Mouse (Mus musculus): Measurements from ENCODE around the gene Polr2h. TPM values are rescaled to one million over a fixed set of nuclear protein-coding genes. Genes with fewer than 3 reads are reported as not detected.

The Polr2h gene
- polyA plus RNA-seq, 1 experiment: 60.5 TPM

DNA sequence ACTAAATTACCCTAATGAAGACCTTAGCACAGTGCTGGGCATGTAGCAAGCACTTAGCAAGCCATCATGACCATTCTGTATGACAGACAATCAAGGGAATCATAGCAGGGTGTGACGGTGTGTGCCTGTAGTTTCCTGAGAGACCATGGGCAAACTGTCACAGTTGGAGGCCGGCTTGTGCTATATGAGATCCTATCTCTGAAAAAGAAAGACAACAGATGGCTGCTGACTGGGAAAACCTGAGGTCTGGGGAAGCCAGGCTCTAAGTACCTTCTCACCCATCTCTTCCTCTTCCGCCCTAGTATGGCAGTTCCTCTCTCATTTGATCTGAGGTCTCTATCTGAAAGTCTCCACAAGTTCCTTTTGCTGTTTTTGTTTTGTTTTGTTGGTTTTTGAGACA lies 11.7 kb upstream of the Polr2h start:
- TF ChIP-seq MYOD1 (IDR thresholded peaks at IDR 0.05; ENCODE audit: control insufficient read depth in 1 of 3, insufficient read length in 2 of 3, low read depth in 2 of 3): no peak
- no peak for TF ChIP-seq CEBPB (IDR thresholded peaks at IDR 0.05; ENCODE audit: insufficient read depth, poor library complexity, severe bottlenecking)
- no peak for TF ChIP-seq USF1 (IDR thresholded peaks at IDR 0.05; ENCODE audit: low read depth)
- no peak for TF ChIP-seq TCF12 (IDR thresholded peaks at IDR 0.05; ENCODE audit: insufficient read depth, poor library complexity, severe bottlenecking)
- no peak for TF ChIP-seq MAX (IDR thresholded peaks at IDR 0.05; ENCODE audit: low read depth)
- TF ChIP-seq REST (IDR thresholded peaks at IDR 0.05; ENCODE audit: insufficient read depth, insufficient read length): no peak
- TF ChIP-seq E2F4 (IDR thresholded peaks at IDR 0.05; ENCODE audit: insufficient read depth): no peak
- no peak for TF ChIP-seq POLR2AphosphoS2 (IDR thresholded peaks at IDR 0.05; ENCODE audit: insufficient read length, low read depth)
- TF ChIP-seq TCF3 (IDR thresholded peaks at IDR 0.05; ENCODE audit: insufficient read length, low read depth): no peak
- no peak for TF ChIP-seq SRF (IDR thresholded peaks at IDR 0.05; ENCODE audit: control insufficient read depth, insufficient read length, low read depth)
- no peak for TF ChIP-seq POLR2A (IDR thresholded peaks at IDR 0.05; ENCODE audit: insufficient read length, low read depth)
- H3K36me3 ChIP-seq (ENCODE audit: control insufficient read depth, insufficient read depth): no peaks in the 10 kb centered on the region
- no peak overlapping the region for H3ac ChIP-seq (ENCODE audit: control insufficient read depth, insufficient read length)
- no peak overlapping the region for H3K4me3 ChIP-seq
- H3K79me2 ChIP-seq (ENCODE audit: control insufficient read depth, insufficient read depth): no peaks in the 10 kb centered on the region
- no peaks in the 10 kb centered on the region for H3K27me3 ChIP-seq (ENCODE audit: control insufficient read depth, insufficient read depth, insufficient read length)
- H3K4me2 ChIP-seq (ENCODE audit: low read depth): no peak overlapping the region

DNA sequence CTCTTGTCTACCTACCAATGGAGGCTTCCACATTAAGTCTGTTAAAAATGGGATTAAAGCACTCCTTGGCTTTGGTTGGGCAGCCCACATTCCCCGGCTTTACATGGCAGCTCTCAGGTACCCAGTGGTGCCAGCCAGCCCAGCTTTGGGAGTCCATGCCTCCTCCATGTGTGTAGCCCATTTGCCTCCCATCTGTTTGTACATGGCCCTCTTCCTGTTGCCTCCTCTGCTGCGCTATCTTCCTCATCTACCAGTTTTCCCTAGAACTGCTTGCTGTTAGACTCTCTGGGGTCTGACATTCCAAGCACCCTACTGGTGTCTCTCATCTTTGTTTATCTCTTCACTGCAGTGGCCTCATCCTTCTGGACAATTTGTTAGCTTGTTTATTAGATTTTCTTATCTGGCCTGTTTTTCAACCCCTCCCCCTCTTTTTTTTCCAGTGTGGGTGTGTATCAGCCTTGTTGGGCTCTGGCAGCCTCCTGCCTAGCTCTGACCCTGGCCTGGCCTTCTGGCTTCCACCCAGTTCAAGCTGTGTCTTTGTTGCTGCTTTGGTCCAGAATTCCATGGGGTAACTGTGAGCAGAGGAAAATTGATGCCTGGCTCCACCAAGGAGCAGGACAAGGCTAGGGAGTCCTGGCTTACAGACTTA lies 10.9 kb upstream of the Polr2h start:
- Histone ChIP-seq H3K36me3 (ENCODE audit: control insufficient read depth, insufficient read depth) (no peaks in the 10 kb centered on the region), H3K79me2 (ENCODE audit: control insufficient read depth, insufficient read depth) (no peaks in the 10 kb centered on the region), H3K4me3 (no peak overlapping the region), H3K4me2 (ENCODE audit: low read depth) (no peak overlapping the region), H3ac (ENCODE audit: control insufficient read depth, insufficient read length) (no peak overlapping the region), H3K27me3 (ENCODE audit: control insufficient read depth, insufficient read depth, insufficient read length) (no peaks in the 10 kb centered on the region)
- TF ChIP-seq E2F4 (IDR thresholded peaks at IDR 0.05; ENCODE audit: insufficient read depth) (no peak), MYOG (IDR thresholded peaks at IDR 0.05; ENCODE audit: control insufficient read depth in 1 of 3, insufficient read depth in 1 of 3, insufficient read length in 2 of 3, low read depth in 2 of 3) (no peak), MAX (IDR thresholded peaks at IDR 0.05; ENCODE audit: low read depth) (no peak), POLR2AphosphoS2 (IDR thresholded peaks at IDR 0.05; ENCODE audit: insufficient read length, low read depth) (no peak), USF1 (IDR thresholded peaks at IDR 0.05; ENCODE audit: low read depth) (no peak), TCF3 (IDR thresholded peaks at IDR 0.05; ENCODE audit: insufficient read length, low read depth) (no peak), REST (IDR thresholded peaks at IDR 0.05; ENCODE audit: insufficient read depth, insufficient read length) (no peak), POLR2A (IDR thresholded peaks at IDR 0.05; ENCODE audit: insufficient read length, low read depth) (no peak), MYOD1 (IDR thresholded peaks at IDR 0.05; ENCODE audit: control insufficient read depth in 1 of 3, insufficient read length in 2 of 3, low read depth in 2 of 3) (no peak), TCF12 (IDR thresholded peaks at IDR 0.05; ENCODE audit: insufficient read depth, poor library complexity, severe bottlenecking) (no peak)

DNA sequence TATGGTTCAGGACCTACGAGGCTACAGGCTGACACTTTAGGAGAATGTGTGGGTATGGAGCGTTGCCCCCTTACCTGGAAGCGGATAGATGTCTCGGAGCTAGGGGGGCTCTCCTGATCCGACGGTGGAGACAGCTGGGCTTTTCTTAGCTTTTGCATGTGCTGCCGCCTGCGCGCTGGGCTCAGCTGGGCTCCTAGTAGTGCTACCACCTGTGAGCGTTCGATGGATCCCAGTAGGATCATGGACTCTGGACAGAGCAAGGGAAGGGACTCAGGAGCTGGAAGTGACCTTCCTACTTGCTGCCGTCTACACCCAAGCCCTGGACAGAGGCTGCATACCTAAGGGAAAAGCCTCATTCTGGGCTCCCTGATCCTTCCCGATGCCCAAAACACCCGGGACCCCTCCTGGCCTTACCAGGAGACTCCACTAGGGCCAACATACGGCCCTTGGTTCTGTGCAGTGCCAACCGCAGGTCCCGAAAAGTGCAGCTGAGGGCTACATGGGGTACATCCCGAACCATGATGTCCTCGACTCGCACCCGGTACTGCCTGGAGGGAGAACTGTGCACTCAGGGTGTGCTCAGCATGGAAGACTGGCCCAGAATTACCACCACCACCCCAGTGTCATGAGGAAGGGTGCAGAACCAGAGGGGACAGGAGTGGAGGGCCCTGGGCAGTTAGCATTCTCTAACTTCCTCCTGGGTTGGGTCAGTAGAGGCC lies 9.1 kb upstream of the Polr2h start:
- no peak for TF ChIP-seq MYOG (IDR thresholded peaks at IDR 0.05; ENCODE audit: control insufficient read depth in 1 of 3, insufficient read depth in 1 of 3, insufficient read length in 2 of 3, low read depth in 2 of 3)
- TF ChIP-seq MYOD1 (IDR thresholded peaks at IDR 0.05; ENCODE audit: control insufficient read depth in 1 of 3, insufficient read length in 2 of 3, low read depth in 2 of 3): no peak
- TF ChIP-seq POLR2A (IDR thresholded peaks at IDR 0.05; ENCODE audit: insufficient read length, low read depth): no peak
- no peak for TF ChIP-seq CEBPB (IDR thresholded peaks at IDR 0.05; ENCODE audit: insufficient read depth, poor library complexity, severe bottlenecking)
- TF ChIP-seq POLR2AphosphoS2 (IDR thresholded peaks at IDR 0.05; ENCODE audit: insufficient read length, low read depth): no peak
- TF ChIP-seq SRF (IDR thresholded peaks at IDR 0.05; ENCODE audit: control insufficient read depth, insufficient read length, low read depth): no peak
- TF ChIP-seq USF1 (IDR thresholded peaks at IDR 0.05; ENCODE audit: low read depth): no peak
- TF ChIP-seq TCF3 (IDR thresholded peaks at IDR 0.05; ENCODE audit: insufficient read length, low read depth): no peak
- TF ChIP-seq E2F4 (IDR thresholded peaks at IDR 0.05; ENCODE audit: insufficient read depth): no peak
- no peak for TF ChIP-seq MAX (IDR thresholded peaks at IDR 0.05; ENCODE audit: low read depth)
- Histone ChIP-seq H3K79me2 (ENCODE audit: control insufficient read depth, insufficient read depth) (no peaks in the 10 kb centered on the region), H3K36me3 (ENCODE audit: control insufficient read depth, insufficient read depth) (no peaks in the 10 kb centered on the region), H3K27me3 (ENCODE audit: control insufficient read depth, insufficient read depth, insufficient read length) (no peaks in the 10 kb centered on the region), H3K4me3 (no peak overlapping the region), H3K4me2 (ENCODE audit: low read depth) (no peak overlapping the region), H3ac (ENCODE audit: control insufficient read depth, insufficient read length) (no peak overlapping the region)

DNA sequence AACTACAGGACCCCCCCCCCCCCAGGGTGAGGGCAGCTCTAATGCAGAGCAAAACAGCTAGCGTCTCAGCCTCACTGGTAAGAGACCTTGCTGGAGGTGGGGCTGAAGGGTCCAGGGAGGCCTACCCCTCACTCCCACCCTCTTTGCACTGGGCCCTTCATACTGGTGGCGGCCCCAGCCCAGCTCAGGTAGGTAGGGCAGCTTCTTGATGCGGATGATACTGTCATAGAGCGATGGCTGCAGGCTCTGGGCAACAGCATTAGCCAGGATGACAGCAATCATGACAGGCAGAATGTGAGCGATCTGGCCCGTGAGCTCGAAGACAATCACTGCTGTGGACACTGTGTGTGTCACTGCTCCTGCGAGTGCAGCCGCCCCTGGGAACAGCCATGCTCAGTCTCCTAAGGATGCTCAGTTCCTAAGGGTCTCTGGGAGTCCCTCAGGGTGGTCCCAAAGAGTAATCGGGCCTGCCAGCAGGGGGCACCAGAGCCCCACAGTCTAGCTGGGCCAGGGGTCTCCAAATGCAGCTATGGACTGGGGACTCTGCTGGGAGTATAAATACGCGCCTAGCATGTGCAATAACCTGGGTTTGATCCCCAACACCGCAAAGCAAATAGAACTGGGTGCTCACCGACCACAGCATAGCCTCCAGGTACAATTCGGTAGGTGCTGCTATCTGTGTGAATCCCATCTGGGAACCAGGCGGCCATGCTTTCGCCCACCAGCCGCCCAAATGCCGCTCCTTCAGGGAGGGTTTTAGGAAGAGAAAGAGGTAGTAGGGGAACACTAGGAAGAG lies 8.3 kb upstream of the Polr2h start:
- no peak for TF ChIP-seq TCF3 (IDR thresholded peaks at IDR 0.05; ENCODE audit: insufficient read length, low read depth)
- TF ChIP-seq POLR2AphosphoS2 (IDR thresholded peaks at IDR 0.05; ENCODE audit: insufficient read length, low read depth): no peak
- no peak for TF ChIP-seq POLR2A (IDR thresholded peaks at IDR 0.05; ENCODE audit: insufficient read length, low read depth)
- TF ChIP-seq MAX (IDR thresholded peaks at IDR 0.05; ENCODE audit: low read depth): no peak
- TF ChIP-seq REST (IDR thresholded peaks at IDR 0.05; ENCODE audit: insufficient read depth, insufficient read length): no peak
- Histone ChIP-seq H3K4me3 (no peak overlapping the region), H3K4me2 (ENCODE audit: low read depth) (no peak overlapping the region), H3K36me3 (ENCODE audit: control insufficient read depth, insufficient read depth) (no peaks in the 10 kb centered on the region), H3ac (ENCODE audit: control insufficient read depth, insufficient read length) (no peak overlapping the region), H3K79me2 (ENCODE audit: control insufficient read depth, insufficient read depth) (no peaks in the 10 kb centered on the region), H3K27me3 (ENCODE audit: control insufficient read depth, insufficient read depth, insufficient read length) (no peaks in the 10 kb centered on the region)

Data from myocyte (in vitro differentiated cells).